Comparison of ENCODE assay signal across 11 mouse cellular contexts in genomic region chr12:17484448-17484847, GRCm38 (mm10).
DNase-seq lines count a peak whose midpoint lies in the region; ATAC-seq and TF ChIP-seq lines count a peak whose summit lies in the region.
"Had no signal": no experiment of that assay in that cellular context is flagged by ENCODE, and none has a peak within 500 bp of the region (broad histone marks: within the 10 kb centered on the region; RNA-seq: fewer than 3 reads in every experiment).

No protein-coding gene starts in this region.

- no peaks in the 10 kb centered on the region for H3K36me3 ChIP-seq in kidney, adult 2 months (ENCODE audit: control insufficient read depth, insufficient read depth, low read length)
- no peaks in the 10 kb centered on the region for H3K36me3 ChIP-seq in kidney, embryonic 15.5 days
- H3K36me3 ChIP-seq in hindbrain, embryonic 11.5 days (ENCODE audit: control insufficient read depth, insufficient read depth, low read length), result no peaks in the 10 kb centered on the region

- H3K4me2 ChIP-seq in kidney, embryonic 15.5 days, result no peak overlapping the region
- no peak overlapping the region for H3K4me2 ChIP-seq in hindbrain, embryonic 11.5 days (replicated peaks; ENCODE audit: low read depth, low read length)

- no peaks in the 10 kb centered on the region for H3K4me1 ChIP-seq in kidney, adult 2 months (ENCODE audit: control insufficient read depth, insufficient read depth, low read length)
- peaks cover 11% of the 10 kb centered on the region; the same call in 1 of the 2 replicates for H3K4me1 ChIP-seq in kidney, embryonic 15.5 days
- H3K4me1 ChIP-seq in hindbrain, embryonic 11.5 days (replicated peaks; ENCODE audit: control insufficient read depth, insufficient read depth, low read length), result no peaks in the 10 kb centered on the region

- TF ChIP-seq CTCF in kidney, adult 2 months (conservative IDR thresholded peaks at IDR 0.05; ENCODE audit: insufficient read depth, insufficient read length, low read depth, low read length), result no peak

- intact Hi-C loops in left cerebral cortex, postnatal 36 days (cut with DNase I), result no loop called here

- no peak overlapping the region for H3K27ac ChIP-seq in kidney, adult 2 months (ENCODE audit: insufficient read depth, low read depth, low read length)
- H3K27ac ChIP-seq in kidney, embryonic 15.5 days, result no peak overlapping the region
- H3K27ac ChIP-seq in hindbrain, embryonic 11.5 days (ENCODE audit: low read depth, low read length), result no peak overlapping the region

- H3K27me3 ChIP-seq in kidney, adult 2 months (replicated peaks; ENCODE audit: control insufficient read depth, insufficient read depth, low read length), result no peaks in the 10 kb centered on the region
- no peaks in the 10 kb centered on the region for H3K27me3 ChIP-seq in kidney, embryonic 15.5 days
- H3K27me3 ChIP-seq in hindbrain, embryonic 11.5 days (ENCODE audit: control insufficient read depth, insufficient read depth, low read length), result no peaks in the 10 kb centered on the region

- DNase-seq in kidney, adult 2 months, result peak; percentile 80
- DNase-seq in adrenal gland, adult 2 months, result peak; percentile 81
- peak; percentile 83 for DNase-seq in gastrocnemius, adult 18-20 months (ENCODE audit: low spot score)
- peak; percentile 41 to 61 for DNase-seq in kidney, adult 8-10 months
- DNase-seq in hindbrain, embryonic 11.5 days (ENCODE audit: low spot score), result no peak
- DNase-seq in cerebellum, postnatal 14 days, result no peak
- DNase-seq in left cerebral cortex, postnatal 36 days (ENCODE audit: low spot score in 2 of 2), result no peak

- no peak overlapping the region for H3K9ac ChIP-seq in kidney, embryonic 15.5 days
- no peak overlapping the region for H3K9ac ChIP-seq in hindbrain, embryonic 11.5 days (ENCODE audit: low read depth, low read length)

- 55% methylated on average over 9 of the region's 9 CpGs for WGBS in kidney, adult 2 months
- 71% methylated on average over 9 of the region's 9 CpGs for WGBS in kidney, embryonic 15.5 days
- WGBS in hindbrain, embryonic 11.5 days, result 78% methylated on average over 9 of the region's 9 CpGs

- ATAC-seq in kidney, embryonic 15.5 days (replicated peaks; ENCODE audit: low FRiP score), result no peak
- no peak for ATAC-seq in hindbrain, embryonic 11.5 days (ENCODE audit: low FRiP score)
- ATAC-seq: CD4-positive, CD25-positive, alpha-beta regulatory T cell, adult 4 months; intestine, embryonic 16.5 days had no signal

- H3K4me3 ChIP-seq in kidney, adult 2 months (ENCODE audit: insufficient read depth, low read depth, low read length), result no peak overlapping the region
- H3K4me3 ChIP-seq in kidney, embryonic 15.5 days (replicated peaks), result no peak overlapping the region
- H3K4me3 ChIP-seq in hindbrain, embryonic 11.5 days (ENCODE audit: low read depth, low read length), result no peak overlapping the region
- H3K4me3 ChIP-seq: erythroblast, embryonic 14.5 days had no signal

- TF ChIP-seq POLR2A in kidney, adult 2 months (IDR thresholded peaks at IDR 0.05; ENCODE audit: low read depth, low read length), result no peak

- H3K9me3 ChIP-seq in kidney, embryonic 15.5 days (replicated peaks), result no peaks in the 10 kb centered on the region
- H3K9me3 ChIP-seq in hindbrain, embryonic 11.5 days (ENCODE audit: control insufficient read depth, low read length), result no peaks in the 10 kb centered on the region

Comparison
In these comparisons a context has a peak if more than half of its experiments do, and no peak if none do; other contexts are left out.
1. DNase-seq: peak in kidney, adult 2 months (single experiment), adrenal gland, adult 2 months (single experiment), gastrocnemius, adult 18-20 months (single experiment) and kidney, adult 8-10 months (2 of 2); none in hindbrain, embryonic 11.5 days (single experiment), cerebellum, postnatal 14 days (0 of 2) and left cerebral cortex, postnatal 36 days (0 of 2).